ENCODE assay signal across 8 mouse cellular contexts in genomic region chr11:53890906-53891504, GRCm38 (mm10). TPM values are rescaled to one million over a fixed set of nuclear protein-coding genes. Genes with fewer than 3 reads are reported as not detected.
DNase-seq lines count a peak whose midpoint lies in the region; ATAC-seq lines count a peak whose summit lies in the region.

No protein-coding gene starts in this region.

- H3K4me3 ChIP-seq in liver, embryonic 13.5 days (replicated peaks), result peak overlapping the region; percentile 72
- peak overlapping the region; percentile 65 for H3K4me3 ChIP-seq in stomach, embryonic 15.5 days (replicated peaks)

- no peaks in the 10 kb centered on the region for H3K27me3 ChIP-seq in liver, embryonic 13.5 days
- no peaks in the 10 kb centered on the region for H3K27me3 ChIP-seq in stomach, embryonic 15.5 days (replicated peaks)

- DNase-seq in CD4-positive, CD25-positive, alpha-beta regulatory T cell, adult 2 months (ENCODE audit: low read depth, low spot score), result peak; percentile 43
- DNase-seq in lung, adult 18-20 months, result peak; percentile 40 to 53
- no peak for DNase-seq in lung, postnatal 10 days
- no peak for DNase-seq in liver, embryonic 13.5 days
- no peak for DNase-seq in thymus, postnatal 4 days

- H3K36me3 ChIP-seq in liver, embryonic 13.5 days, result no peaks in the 10 kb centered on the region
- no peaks in the 10 kb centered on the region for H3K36me3 ChIP-seq in stomach, embryonic 15.5 days

- peaks cover 45% of the 10 kb centered on the region for H3K4me1 ChIP-seq in liver, embryonic 13.5 days (replicated peaks)
- H3K4me1 ChIP-seq in stomach, embryonic 15.5 days, result peaks cover 14% of the 10 kb centered on the region; the same call in 1 of the 2 replicates

- H3K4me2 ChIP-seq in liver, embryonic 13.5 days, result peak overlapping the region; percentile 97
- peak overlapping the region; percentile 95 for H3K4me2 ChIP-seq in stomach, embryonic 15.5 days

- H3K9ac ChIP-seq in liver, embryonic 13.5 days, result peak overlapping the region; percentile 84
- H3K9ac ChIP-seq in stomach, embryonic 15.5 days, result peak overlapping the region; percentile 47

- H3K27ac ChIP-seq in liver, embryonic 13.5 days, result peak overlapping the region; percentile 43; the same call in 1 of the 2 replicates
- peak overlapping the region; percentile 52; the same call in 1 of the 2 replicates for H3K27ac ChIP-seq in stomach, embryonic 15.5 days

- 2% methylated on average over 33 of the region's 33 CpGs for WGBS in liver, embryonic 13.5 days (ENCODE audit: insufficient replicate concordance)
- WGBS in stomach, embryonic 15.5 days, result 3% methylated on average over 33 of the region's 33 CpGs

- H3K9me3 ChIP-seq in liver, embryonic 13.5 days (replicated peaks), result no peaks in the 10 kb centered on the region
- H3K9me3 ChIP-seq in stomach, embryonic 15.5 days, result no peaks in the 10 kb centered on the region

- ATAC-seq in CD4-positive, CD25-positive, alpha-beta regulatory T cell, adult 4 months, result no peak
- peak; percentile 6; the same call in 1 of the 2 replicates for ATAC-seq in granulocyte monocyte progenitor cell, adult 5-6 weeks (replicated peaks; ENCODE audit: poor library complexity, severe bottlenecking)
- ATAC-seq in liver, embryonic 13.5 days (ENCODE audit: low read depth), result no peak
- ATAC-seq in stomach, embryonic 15.5 days (ENCODE audit: insufficient read depth, low FRiP score, low read depth), result no peak; the same call in 1 of the 2 replicates

RNA-seq across cellular contexts. Expression of gene Slc22a5, which starts 0.5 kb away (rescaled TPM):
- polyA plus RNA-seq in CD4-positive, CD25-positive, alpha-beta regulatory T cell, adult 4 months (2017; shearing (Covaris generic)), result 10 to 100 TPM; 25.9 to 29.3 TPM
- total RNA-seq in granulocyte monocyte progenitor cell, adult 5-6 weeks (2014; fragmentation: Nextera tagmentation), result 10.2 and 10.3 TPM in 2 replicates
- 8.7 and 13.3 TPM in 2 replicates for total RNA-seq in granulocyte monocyte progenitor cell, adult 5-6 weeks (2017)
- polyA plus RNA-seq in liver, embryonic 13.5 days (2015; fragmentation: Nextera tagmentation; extraction: Ambion mirVana), result 2.4 and 3.2 TPM in 2 replicates
- 7.8 and 9.3 TPM in 2 replicates for polyA plus RNA-seq in stomach, embryonic 15.5 days (2015; fragmentation: Nextera tagmentation; extraction: Ambion mirVana)

RNA-seq across cellular contexts. Expression of gene Gm12216, which starts 31.9 kb away (rescaled TPM):
- polyA plus RNA-seq in CD4-positive, CD25-positive, alpha-beta regulatory T cell, adult 4 months (2017; shearing (Covaris generic)), result 10 to 100 TPM; 31.5 to 32.1 TPM
- 5.6 and 6.5 TPM in 2 replicates for total RNA-seq in granulocyte monocyte progenitor cell, adult 5-6 weeks (2014; fragmentation: Nextera tagmentation)
- total RNA-seq in granulocyte monocyte progenitor cell, adult 5-6 weeks (2017), result 1.1 TPM in 1 of 2 replicates, not detected in the other
- polyA plus RNA-seq in liver, embryonic 13.5 days (2015; fragmentation: Nextera tagmentation; extraction: Ambion mirVana), result 0.14 TPM in 1 of 2 replicates, not detected in the other
- polyA plus RNA-seq in stomach, embryonic 15.5 days (2015; fragmentation: Nextera tagmentation; extraction: Ambion mirVana), result 1.7 and 2.4 TPM in 2 replicates

Comparison
In these comparisons a context has a peak if more than half of its experiments do, and no peak if none do; other contexts are left out.
1. DNase-seq: peak in CD4-positive, CD25-positive, alpha-beta regulatory T cell, adult 2 months (single experiment) and lung, adult 18-20 months (2 of 2); none in lung, postnatal 10 days (single experiment), liver, embryonic 13.5 days (single experiment) and thymus, postnatal 4 days (single experiment).